Mouse (Mus musculus) colon, adult 2 months (tissue): Measurements from ENCODE around the gene Rasl12. TPM values are rescaled to one million over a fixed set of nuclear protein-coding genes. Genes with fewer than 3 reads are reported as not detected.

ENCODE experiments used
- polyA plus RNA-seq: library from polyadenylated mRNA; depleted of rRNA; stranded (reverse); fragments of >200 nt; gene quantifications from 2 replicates; pipeline ENCODE4 v1.2.3, GENCODE M21; 2012; rRNA removed

Rasl12 gene
- polyA plus RNA-seq = 6.4 and 8.7 TPM in 2 replicates

DNA sequence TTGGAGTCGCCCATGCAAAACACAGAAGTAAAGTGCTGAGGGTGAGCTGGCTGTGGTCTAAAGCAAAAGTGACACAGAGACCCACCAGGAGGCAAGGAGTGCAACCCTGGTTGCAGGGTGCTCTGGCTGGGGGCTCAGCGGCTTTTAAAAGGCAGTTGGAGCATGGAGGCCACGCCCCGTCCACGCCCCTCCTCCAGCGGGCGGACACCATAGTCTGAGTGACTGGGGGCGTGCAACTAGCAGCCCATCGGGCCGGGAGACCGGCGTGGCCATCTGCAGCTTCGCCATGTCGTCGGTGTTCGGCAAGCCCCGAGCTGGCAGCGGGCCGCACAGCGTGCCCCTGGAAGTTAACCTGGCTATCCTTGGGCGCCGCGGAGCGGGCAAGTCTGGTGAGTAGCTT lies at the start of gene Rasl12:
Rasl12 (plus strand) TSS at position 228 of the 400 bp plus-strand sequence.

DNA sequence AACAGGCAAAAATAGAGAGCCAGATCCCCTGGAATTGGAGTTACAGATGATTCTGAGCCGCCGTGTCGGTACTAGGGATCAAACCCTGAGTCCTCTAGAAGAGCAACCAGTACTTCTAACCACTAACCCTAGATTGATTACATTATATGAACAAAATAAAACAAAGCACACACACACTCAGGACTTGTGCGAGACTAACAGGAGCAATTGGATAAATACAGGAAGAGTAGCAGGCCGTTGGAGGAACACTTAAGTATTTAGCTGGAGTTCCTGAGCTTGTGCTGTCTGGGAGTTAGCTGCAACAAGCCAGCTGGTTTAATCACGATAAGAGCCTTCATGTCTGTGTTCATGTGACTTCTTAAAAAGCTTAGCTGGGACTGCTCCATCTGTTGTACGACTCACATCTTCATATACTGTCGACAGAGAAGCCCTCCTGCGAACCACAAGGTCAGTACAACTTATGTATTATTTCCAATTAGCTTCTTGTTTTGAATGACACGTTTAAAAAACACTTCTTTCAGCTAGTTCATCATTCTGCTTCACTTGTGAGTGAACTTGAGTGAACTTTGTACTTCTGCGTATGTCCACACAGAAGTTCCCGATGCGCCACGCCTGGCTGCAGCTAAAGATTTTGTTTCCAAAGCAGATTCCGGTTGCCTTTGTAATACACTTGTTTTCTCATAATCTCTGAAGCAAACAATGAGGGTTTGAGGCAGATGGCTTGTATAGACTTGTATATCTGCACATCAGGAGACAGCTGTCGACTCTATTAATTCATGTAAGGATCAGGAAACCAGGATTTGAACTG lies 37.5 kb upstream of the Rasl12 start, which contains the start of gene Ubap1l:
Ubap1l (plus strand) TSS at position 401 of the 808 bp plus-strand sequence.

DNA sequence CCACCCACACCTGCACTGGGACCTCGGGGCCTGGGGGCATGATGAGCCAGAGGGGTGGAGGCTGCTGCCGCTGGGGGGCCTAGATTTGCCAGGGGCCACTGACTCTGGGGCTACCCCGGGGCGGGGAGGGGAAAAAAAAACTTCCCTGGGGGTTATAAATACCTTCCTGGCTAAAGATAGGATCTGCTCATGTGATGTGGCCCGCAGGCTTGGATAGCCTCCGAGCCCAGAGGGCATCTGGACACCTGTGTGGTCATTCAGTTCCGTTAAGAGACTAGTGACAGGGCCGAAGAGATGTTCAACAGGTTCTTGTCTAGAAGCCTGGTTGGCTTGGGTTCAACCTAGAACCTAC lies 6.7 kb upstream of the Rasl12 start, which contains the start of gene Kbtbd13:
Kbtbd13 (minus strand) TSS at position 40 of the 352 bp plus-strand sequence.

DNA sequence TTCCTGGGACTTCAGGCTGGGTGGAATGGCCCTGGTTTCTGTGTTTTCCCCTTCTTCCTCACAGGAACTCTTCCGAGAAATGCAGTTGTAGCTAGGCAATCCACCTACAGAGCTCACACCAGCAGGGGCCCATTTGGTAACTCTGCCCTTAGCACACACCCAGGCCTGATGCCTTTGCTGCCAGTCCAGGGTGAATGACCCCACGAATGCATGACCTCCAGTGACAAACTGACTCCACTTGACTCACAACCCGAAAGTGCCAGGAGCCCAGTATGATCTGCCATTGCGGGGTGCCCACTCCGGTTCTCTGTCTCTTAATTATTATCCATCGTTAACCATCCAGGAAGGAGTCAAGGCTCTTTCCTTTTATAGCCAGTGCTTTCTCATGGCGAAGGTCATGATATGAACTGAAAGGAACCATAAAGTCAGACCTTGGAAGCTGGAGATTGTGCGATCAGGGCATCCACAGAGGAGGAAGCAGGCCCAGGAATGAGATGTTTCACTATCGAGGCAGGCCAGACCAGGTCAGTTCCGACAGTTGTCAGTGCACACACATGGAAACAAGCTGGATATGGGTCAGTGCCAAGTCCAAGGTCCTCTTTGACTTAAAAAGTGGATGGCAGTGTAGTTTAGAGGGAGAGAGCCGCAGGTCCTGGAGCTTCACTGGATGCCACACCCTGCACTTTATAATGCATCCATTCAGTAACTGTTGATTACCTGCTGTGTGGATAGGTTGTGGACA lies 24.6 kb downstream of the Rasl12 start, which contains the start of gene Slc51b:
Slc51b (minus strand) TSS at position 196 of the 742 bp plus-strand sequence.

DNA sequence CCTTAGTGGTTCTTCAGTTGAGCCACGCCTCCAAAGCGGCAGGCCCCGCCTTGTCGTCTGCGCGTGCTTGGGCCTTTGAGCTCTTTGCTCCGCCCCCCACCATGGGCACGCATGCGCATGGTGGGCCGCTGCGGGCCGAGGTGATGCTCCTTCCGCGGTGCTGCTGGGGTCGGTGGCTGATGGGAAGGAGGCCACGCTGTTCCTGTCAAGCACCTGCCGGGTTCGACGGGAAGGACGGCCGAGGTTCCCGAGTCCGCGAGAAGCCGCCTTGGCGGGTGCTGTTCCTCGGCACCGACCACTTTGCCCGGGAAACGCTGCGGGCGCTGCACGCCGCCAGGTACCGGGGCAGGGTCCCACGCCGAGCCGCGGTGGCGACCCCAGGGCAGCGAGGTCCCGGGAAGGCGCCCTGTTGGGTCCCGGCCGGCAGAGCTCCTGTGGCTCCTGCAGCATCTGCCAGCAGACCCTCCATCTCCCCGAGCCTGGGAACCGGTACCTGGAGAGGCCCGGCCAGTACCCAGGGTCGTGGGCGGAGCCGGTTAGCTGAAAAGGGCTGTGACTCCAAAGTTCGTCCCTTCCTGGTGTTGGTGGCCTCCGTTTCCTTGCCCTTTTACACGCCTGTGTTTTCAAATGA lies 37.5 kb downstream of the Rasl12 start, which contains the start of gene Mtfmt:
Mtfmt (plus strand) TSS at position 112 of the 631 bp plus-strand sequence.

DNA sequence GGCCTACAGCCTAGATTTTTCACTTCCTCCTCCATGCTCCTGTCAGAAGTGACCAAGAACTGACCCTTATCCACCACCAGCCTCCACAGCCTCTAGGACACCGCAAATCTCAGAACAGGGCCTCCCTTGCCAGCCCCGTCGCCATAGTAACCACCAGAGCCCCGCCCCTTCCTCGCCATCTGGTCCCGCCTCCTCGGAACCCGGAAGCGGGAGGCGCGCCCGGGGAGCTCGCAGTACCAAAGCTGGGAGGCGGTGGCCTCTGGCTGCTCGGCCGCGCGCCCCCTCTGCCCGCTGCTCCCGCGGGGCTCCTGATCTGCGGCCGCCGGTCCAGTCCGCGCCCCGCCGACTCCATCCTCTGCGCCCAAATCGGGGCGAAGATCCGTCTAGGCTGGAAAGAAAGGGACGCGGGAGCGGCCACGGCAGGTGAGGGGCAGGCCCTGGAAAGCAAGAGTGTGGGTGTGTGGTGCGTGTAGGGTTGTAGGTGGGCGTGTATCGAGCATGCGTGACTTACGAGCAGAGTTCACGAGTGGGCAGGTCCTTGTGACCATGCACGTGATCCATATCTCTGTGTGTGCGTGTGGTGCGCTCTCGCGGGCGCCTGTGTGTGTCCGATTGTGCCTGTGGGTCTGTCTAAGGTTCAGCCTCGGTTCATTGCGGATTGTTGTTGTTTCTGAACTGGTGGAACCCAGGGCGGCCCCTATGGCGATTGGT lies 62.6 kb downstream of the Rasl12 start, which contains the start of gene Spg21:
Spg21 (plus strand) TSS at position 216 of the 711 bp plus-strand sequence.

Other genes with a start within 250 kb of the Rasl12 start
- 13.5 and 16.8 TPM in 2 replicates for gene Parp16, start 203.2 kb upstream of the Rasl12 start, polyA plus RNA-seq
- 8.3 and 10.1 TPM in 2 replicates for gene Cilp, start 133.3 kb upstream of the Rasl12 start, polyA plus RNA-seq
- 7.6 and 10.6 TPM in 2 replicates for gene Clpx, start 104.2 kb upstream of the Rasl12 start, polyA plus RNA-seq
- gene Pdcd7, start 52.4 kb upstream of the Rasl12 start, polyA plus RNA-seq = 11.4 and 14.9 TPM in 2 replicates
- 0.31 and 0.57 TPM in 2 replicates for gene Ubap1l, start 37.5 kb upstream of the Rasl12 start, polyA plus RNA-seq
- 1.3 and 2.0 TPM in 2 replicates for gene Kbtbd13, start 6.9 kb upstream of the Rasl12 start, polyA plus RNA-seq
- 2.3 and 2.7 TPM in 2 replicates for gene Slc51b, start 24.4 kb downstream of the Rasl12 start, polyA plus RNA-seq
- gene Mtfmt, start 37.3 kb downstream of the Rasl12 start, polyA plus RNA-seq = 8.4 and 10.7 TPM in 2 replicates
- gene Spg21, start 62.4 kb downstream of the Rasl12 start, polyA plus RNA-seq = 11.5 and 12.6 TPM in 2 replicates
- gene Ankdd1a, start 121.7 kb downstream of the Rasl12 start, polyA plus RNA-seq = not detected in 2 replicates
- gene Plekho2, start 181.5 kb downstream of the Rasl12 start, polyA plus RNA-seq = 13.8 and 17.2 TPM in 2 replicates
- gene Pif1, start 188.7 kb downstream of the Rasl12 start, polyA plus RNA-seq = 3.1 and 4.6 TPM in 2 replicates
- gene Rbpms2, start 231.1 kb downstream of the Rasl12 start, polyA plus RNA-seq = 45.0 and 57.6 TPM in 2 replicates